Mouse (Mus musculus) monocyte, adult 2 months (primary cell): Measurements from ENCODE around the gene Sirt3.

Source experiments
- DNase-seq, 2 experiments: peaks; one replicate each; pipeline ENCODE4 v3.0.0; 2022; ENCODE audit warnings: low spot score in 2 of 2, low read depth in 1 of 2

Gene Sirt3

GRCm38 (mm10) chr7:140820173-140820572 is 61.9 kb downstream of the Sirt3 start:
- DNase-seq = no peak
